11 mouse cellular contexts compared by ENCODE assay signal in the genomic region with DNA sequence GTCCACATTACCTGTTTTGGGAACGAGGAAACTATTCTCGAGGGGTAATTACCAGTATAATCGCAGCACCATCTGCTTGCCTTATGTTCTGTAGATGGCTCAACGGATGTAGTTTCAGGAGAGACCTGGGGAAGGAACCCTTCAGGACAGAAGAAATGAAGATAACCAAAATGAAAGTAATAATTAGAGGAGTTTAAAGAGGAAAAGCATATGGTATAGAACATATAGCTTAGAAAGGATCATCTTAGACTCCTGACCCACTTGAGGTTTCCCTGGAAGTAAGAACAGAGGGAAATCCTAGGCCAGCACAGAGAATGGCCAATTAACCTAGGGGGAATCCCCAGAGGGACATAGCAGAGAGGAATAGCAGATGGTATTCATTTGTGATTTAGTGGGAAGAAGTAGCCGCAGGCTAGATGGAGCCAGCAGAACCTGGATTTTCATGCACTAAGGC.
DNase-seq lines count a peak whose midpoint lies in the region; ATAC-seq and TF ChIP-seq lines count a peak whose summit lies in the region.
"Had no signal": no experiment of that assay in that cellular context is flagged by ENCODE, and none has a peak within 500 bp of the region (broad histone marks: within the 10 kb centered on the region; RNA-seq: fewer than 3 reads in every experiment).

No protein-coding gene starts in this region.

- peak; percentile 71 for DNase-seq in embryo, embryonic 10.5 days (ENCODE audit: low spot score)
- peak; percentile 66 for DNase-seq in retina, embryonic 14.5 days (ENCODE audit: low spot score)
- no peak for DNase-seq in layer of hippocampus, adult 8-10 months (ENCODE audit: low spot score in 2 of 2)
- DNase-seq in frontal cortex, postnatal 10 days (ENCODE audit: low spot score in 2 of 2) = no peak
- no peak for DNase-seq in kidney, adult 2 months
- DNase-seq: gastrocnemius, postnatal 10 days; liver; right cerebral cortex, postnatal 14 days had no signal

- no peaks in the 10 kb centered on the region for H3K9me3 ChIP-seq in intestine, embryonic 15.5 days
- no peaks in the 10 kb centered on the region for H3K9me3 ChIP-seq in intestine, postnatal 0 days (ENCODE audit: control insufficient read depth)
- H3K9me3 ChIP-seq in hindbrain, embryonic 16.5 days (ENCODE audit: control insufficient read depth, low read length) = no peaks in the 10 kb centered on the region

- no peak overlapping the region for H3K9ac ChIP-seq in intestine, embryonic 15.5 days
- no peak overlapping the region for H3K9ac ChIP-seq in intestine, postnatal 0 days (ENCODE audit: low read depth, low read length)
- H3K9ac ChIP-seq in hindbrain, embryonic 16.5 days (ENCODE audit: low read depth, low read length) = no peak overlapping the region

- 76% methylated on average over 5 of the region's 5 CpGs for WGBS in intestine, embryonic 15.5 days
- 76% methylated on average over 5 of the region's 5 CpGs for WGBS in intestine, postnatal 0 days
- 39% methylated on average over 5 of the region's 5 CpGs for WGBS in hindbrain, embryonic 16.5 days
- 79% methylated on average over 5 of the region's 5 CpGs for WGBS in kidney, adult 2 months

- TF ChIP-seq CTCF in intestine, postnatal 0 days (IDR thresholded peaks at IDR 0.05; ENCODE audit: low read depth) = no peak
- TF ChIP-seq CTCF in kidney, adult 2 months (conservative IDR thresholded peaks at IDR 0.05; ENCODE audit: insufficient read depth, insufficient read length, low read depth, low read length) = no peak

- no peak overlapping the region for H3K4me3 ChIP-seq in intestine, embryonic 15.5 days (replicated peaks)
- H3K4me3 ChIP-seq in intestine, postnatal 0 days (ENCODE audit: low read depth, low read length) = no peak overlapping the region
- no peak overlapping the region for H3K4me3 ChIP-seq in hindbrain, embryonic 16.5 days (ENCODE audit: low read length)
- H3K4me3 ChIP-seq in kidney, adult 2 months (ENCODE audit: insufficient read depth, low read depth, low read length) = no peak overlapping the region

- H3K27me3 ChIP-seq in intestine, embryonic 15.5 days (replicated peaks) = no peaks in the 10 kb centered on the region
- no peaks in the 10 kb centered on the region for H3K27me3 ChIP-seq in intestine, postnatal 0 days (replicated peaks; ENCODE audit: control insufficient read depth, insufficient read depth, low read length)
- H3K27me3 ChIP-seq in hindbrain, embryonic 16.5 days (replicated peaks; ENCODE audit: control insufficient read depth, insufficient read depth, low read length) = no peaks in the 10 kb centered on the region
- H3K27me3 ChIP-seq in kidney, adult 2 months (replicated peaks; ENCODE audit: control insufficient read depth, insufficient read depth, low read length) = no peaks in the 10 kb centered on the region

- ATAC-seq in intestine, embryonic 15.5 days = no peak
- no peak for ATAC-seq in intestine, postnatal 0 days
- ATAC-seq in hindbrain, embryonic 16.5 days = peak; percentile 85

- no peaks in the 10 kb centered on the region for H3K4me1 ChIP-seq in intestine, embryonic 15.5 days (replicated peaks)
- no peaks in the 10 kb centered on the region for H3K4me1 ChIP-seq in intestine, postnatal 0 days (replicated peaks; ENCODE audit: control insufficient read depth, insufficient read depth, low read length)
- H3K4me1 ChIP-seq in hindbrain, embryonic 16.5 days (ENCODE audit: control insufficient read depth, insufficient read depth, low read depth, low read length) = no peaks in the 10 kb centered on the region
- no peaks in the 10 kb centered on the region for H3K4me1 ChIP-seq in kidney, adult 2 months (ENCODE audit: control insufficient read depth, insufficient read depth, low read length)

- TF ChIP-seq POLR2A in kidney, adult 2 months (IDR thresholded peaks at IDR 0.05; ENCODE audit: low read depth, low read length) = no peak

- 0 out of 2 replicates have a peak overlapping the region, but pooled peaks have one; percentile 14 for H3K27ac ChIP-seq in intestine, embryonic 15.5 days
- H3K27ac ChIP-seq in intestine, postnatal 0 days (ENCODE audit: low read depth, low read length) = no peak overlapping the region
- H3K27ac ChIP-seq in hindbrain, embryonic 16.5 days (ENCODE audit: low read depth, low read length) = no peak overlapping the region
- no peak overlapping the region for H3K27ac ChIP-seq in kidney, adult 2 months (ENCODE audit: insufficient read depth, low read depth, low read length)

- no peaks in the 10 kb centered on the region for H3K36me3 ChIP-seq in intestine, embryonic 15.5 days
- no peaks in the 10 kb centered on the region for H3K36me3 ChIP-seq in intestine, postnatal 0 days (ENCODE audit: control insufficient read depth, insufficient read depth)
- no peaks in the 10 kb centered on the region for H3K36me3 ChIP-seq in hindbrain, embryonic 16.5 days (ENCODE audit: control insufficient read depth, insufficient read depth, low read length)
- H3K36me3 ChIP-seq in kidney, adult 2 months (ENCODE audit: control insufficient read depth, insufficient read depth, low read length) = no peaks in the 10 kb centered on the region

- H3K4me2 ChIP-seq in intestine, embryonic 15.5 days (replicated peaks) = no peak overlapping the region
- H3K4me2 ChIP-seq in intestine, postnatal 0 days (replicated peaks; ENCODE audit: low read depth) = no peak overlapping the region
- H3K4me2 ChIP-seq in hindbrain, embryonic 16.5 days (ENCODE audit: low read length) = no peak overlapping the region

Comparison
In these comparisons a context has a peak if more than half of its experiments do, and no peak if none do; other contexts are left out.
1. DNase-seq: peak in embryo, embryonic 10.5 days (single experiment) and retina, embryonic 14.5 days (single experiment); none in layer of hippocampus, adult 8-10 months (0 of 2), frontal cortex, postnatal 10 days (0 of 2) and kidney, adult 2 months (single experiment).